Mouse (Mus musculus) adrenal gland, adult 8-10 months (tissue): Measurements from ENCODE around the gene Fbrs. TPM values are rescaled to one million over a fixed set of nuclear protein-coding genes. Genes with fewer than 3 reads are reported as not detected.
"Not testable (repeated sequence)": the region's sequence is repeated elsewhere in the genome, so short reads cannot be mapped to it uniquely, and the experiment has no call there.

Source experiments
- DNase-seq: peaks from one replicate; pipeline ENCODE4 v3.0.0; 2022
- total RNA-seq, 4 experiments: library from RNA; stranded (reverse); gene quantifications; 2 replicates each; pipeline ENCODE4 v1.2.4; 2022

The Fbrs gene
- 10 to 100 TPM; 64.6 to 98.2 (median 75.6) TPM for total RNA-seq

DNA sequence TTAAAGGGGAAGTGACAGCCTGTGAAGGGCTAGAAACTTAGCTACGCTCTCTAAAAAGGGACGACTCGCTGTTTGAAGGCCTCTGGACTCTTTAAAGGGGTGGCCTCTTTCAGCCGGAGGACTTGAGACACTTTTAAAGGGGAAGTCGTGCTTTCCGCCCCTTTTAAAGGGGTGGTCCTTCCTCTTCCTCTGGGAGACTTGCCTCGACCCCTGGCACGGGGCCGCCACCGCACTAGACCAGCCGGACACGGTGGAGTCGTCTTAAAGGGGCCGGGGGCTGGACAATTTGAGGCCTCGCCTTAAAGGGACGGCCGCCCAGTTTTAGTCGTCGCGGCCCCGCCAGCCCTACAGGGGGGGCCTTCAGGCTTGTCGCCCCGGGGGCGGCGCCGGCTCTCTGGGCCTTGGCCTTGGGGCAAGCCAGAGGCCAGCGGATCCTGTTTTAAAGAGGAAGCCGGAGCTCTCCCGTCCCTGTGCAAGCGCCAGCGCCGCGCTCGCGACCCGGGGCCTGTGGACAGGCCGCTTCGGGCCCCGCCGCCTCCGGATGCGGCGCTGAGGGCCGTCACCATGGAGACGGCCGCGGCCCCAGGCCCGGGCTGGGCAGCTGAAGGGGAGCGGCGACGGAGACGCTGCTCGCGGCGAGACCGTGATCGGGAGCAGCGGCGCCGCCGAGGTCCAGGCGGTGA is at the start of gene Fbrs:
Gene Fbrs (plus strand): TSS at position 565 of the 683 bp plus-strand sequence.
- peak; percentile 98 for DNase-seq

DNA sequence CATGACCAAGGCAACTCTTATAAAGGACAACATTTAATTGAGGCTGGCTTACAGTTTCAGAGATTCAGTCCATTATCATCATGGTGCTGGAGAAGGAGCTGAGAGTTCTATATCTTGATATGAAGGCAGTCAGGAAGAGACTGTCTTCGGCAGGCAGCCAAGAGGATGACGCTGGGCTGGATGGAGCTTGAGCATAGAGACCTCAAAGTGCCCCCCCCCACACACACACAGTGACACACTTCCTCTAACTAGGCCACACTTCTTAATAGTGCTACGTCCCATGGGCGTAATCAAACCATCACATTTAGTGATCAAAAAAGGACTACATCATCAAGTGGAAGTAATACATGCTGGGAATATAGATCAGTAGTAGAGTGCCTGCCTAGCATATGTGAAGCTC is 43.8 kb upstream of the Fbrs start:
- no peak for DNase-seq

DNA sequence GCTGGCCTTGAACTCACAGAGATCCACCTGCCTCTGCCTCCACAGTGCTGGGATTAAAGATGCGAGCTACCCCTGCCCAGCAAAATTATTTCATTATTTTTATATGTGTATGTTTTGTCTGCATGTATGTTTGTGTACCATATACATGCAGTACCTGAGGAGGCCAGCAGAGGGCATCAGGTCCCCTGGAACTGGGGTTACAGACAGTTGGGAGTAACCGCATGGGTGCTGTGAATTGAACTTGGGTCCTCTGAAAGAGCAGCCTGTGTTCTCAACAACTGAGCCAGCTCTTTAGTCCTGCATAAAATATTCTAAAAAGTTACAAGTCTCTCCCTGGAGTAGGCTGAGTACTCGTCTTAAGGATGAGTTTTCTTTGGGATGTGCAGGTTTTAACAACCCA is 41.3 kb upstream of the Fbrs start:
- no peak for DNase-seq

DNA sequence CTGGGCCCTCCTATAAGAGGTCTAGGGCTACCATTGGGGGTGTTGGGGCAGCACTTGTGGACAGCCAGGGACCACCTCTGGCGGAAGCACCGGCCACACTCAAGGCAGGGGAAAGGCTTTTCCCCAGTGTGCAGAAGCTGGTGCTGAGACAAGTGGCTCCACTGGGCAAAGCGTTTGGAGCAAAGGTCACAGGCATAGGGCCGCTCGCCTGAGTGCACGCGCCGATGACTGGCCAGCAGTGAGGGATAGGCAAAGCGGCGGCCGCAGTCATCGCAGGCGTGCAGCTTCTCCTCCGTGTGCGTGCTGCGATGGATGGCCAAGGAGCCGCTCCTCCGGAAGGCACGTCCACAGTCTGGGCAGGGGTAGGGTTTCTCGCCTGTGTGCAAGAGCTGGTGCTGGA is 35.0 kb upstream of the Fbrs start:
- DNase-seq = no peak

DNA sequence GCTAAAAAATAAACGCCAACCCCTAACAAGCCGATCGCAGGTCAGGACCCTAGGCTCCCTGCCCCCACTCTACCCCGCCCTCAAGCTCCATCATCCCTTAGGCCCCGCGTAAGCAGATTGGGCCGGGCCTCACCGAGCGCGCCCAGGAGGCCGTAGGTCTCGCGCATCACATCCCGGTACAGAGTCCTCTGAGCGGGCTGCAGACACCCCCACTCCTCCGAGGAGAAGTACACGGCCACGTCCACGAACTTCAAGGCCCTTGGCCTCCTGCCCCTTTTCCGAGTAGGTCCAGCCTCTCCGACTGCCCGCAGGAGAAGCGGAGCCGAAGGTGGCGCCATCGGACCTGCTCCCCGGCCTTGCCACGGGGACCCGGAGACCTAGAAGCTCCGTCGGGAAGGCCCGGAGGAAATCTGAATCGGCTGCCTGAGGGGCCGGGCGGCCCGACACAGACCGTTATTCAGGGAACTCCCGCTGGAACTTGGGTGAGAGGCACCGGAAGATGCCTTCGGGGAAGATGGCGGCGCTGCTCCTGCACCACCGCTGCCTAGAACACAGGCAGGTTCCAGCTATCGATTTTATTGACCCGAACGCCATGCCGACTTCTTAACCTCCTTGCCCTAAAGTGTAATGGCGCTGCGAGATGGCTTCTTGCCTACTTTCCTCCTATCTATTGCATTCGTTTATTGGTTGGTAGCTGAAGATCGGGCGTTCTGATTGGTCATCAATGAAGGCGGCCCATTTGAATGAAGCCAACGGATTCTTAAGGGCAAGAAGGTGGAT is 30.3 kb upstream of the Fbrs start, which contains the start of gene Zfp689:
Gene Zfp689 (minus strand): TSS at position 638 of the 780 bp plus-strand sequence.
- peak; percentile 93 for DNase-seq

DNA sequence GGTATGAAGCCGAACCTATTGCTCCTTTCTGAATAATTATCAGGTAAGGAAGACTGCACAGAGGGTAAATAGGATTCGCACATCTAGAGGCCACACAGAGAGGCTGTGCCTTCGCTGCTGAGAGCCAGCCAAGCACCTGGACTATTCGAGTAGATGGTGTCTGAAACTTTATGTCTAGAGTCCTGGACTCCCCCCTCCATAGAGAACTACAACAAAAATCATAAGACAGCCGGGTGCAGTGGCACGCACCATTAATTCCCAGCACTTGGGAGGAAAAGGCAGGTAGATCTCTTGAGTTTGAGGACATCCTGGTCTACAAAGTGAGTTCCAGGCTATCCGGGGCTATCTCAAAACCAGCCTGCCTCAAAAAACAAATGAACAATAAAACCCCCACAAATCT is 29.0 kb upstream of the Fbrs start:
- no peak for DNase-seq

DNA sequence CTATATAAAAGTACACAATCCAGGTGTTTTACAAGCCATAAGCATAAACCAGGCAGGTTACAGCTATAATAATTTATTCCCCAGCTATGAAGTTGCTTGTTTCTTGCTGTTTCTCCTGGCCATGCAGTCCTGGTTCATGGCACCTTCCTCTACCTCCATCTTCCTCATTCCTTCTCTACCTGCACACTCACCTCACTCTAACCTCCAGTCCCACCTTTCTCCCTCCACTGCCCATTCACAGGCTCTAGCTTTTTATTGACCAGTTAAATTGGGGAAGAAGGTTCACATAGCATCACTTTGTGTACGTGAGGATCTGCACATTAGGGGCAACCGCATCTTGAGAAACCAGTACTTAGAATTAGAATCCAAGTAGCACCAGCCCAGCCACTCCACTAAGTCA is 25.9 kb upstream of the Fbrs start:
- no peak for DNase-seq

DNA sequence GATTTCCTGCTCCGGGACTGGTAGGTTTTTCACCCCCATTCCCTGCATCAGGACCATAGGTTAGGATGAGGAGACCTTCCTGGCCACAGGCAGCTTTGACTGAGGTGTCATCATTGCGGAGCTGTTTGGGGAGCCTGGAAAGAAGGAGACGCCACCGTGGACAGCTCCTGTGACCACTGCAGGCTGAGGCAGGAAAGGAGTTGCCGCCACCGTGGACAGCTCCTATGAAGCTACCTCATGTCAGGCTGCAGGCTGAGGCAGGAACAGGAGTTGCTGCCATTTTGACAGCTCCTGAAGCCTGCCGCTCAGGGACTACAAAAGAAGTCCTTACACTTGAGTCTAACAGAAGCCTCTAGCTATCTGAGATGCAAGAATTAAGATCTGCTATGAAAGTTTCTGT is 24.1 kb upstream of the Fbrs start:
- DNase-seq = no peak

DNA sequence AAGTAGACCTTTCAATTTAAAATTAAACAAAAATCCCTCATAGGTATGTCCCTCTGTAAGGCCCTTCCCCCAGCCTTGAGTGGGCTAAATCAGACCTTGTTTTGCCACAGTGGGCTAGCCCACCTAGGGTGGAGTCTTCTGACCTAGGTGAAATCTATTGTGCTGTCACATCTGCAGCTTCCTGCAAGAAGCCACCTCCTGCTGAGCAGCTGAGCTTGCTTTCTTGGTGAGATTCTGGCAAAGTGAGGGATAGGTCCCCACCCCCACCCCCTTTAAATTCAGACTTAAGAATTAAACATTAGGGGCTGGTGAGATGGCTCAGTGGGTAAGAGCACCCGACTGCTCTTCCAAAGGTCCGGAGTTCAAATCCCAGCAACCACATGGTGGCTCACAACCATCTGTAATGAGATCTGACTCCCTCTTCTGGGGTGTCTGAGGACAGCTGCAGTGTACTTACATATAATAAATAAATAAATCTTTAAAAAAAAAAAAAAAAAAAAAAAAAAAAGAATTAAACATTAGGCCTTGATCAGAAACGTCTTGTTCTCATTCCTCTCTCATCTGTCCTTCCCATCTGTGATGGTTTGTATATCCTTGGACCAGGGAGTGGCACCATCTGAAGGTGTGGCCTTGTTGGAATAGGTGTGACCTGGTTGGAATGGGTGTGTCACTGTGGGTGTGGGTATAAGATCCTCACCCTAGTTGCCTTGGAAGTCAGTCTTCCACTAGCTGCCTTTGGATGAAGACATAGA is 20.5 kb upstream of the Fbrs start:
- not testable (repeated sequence) for DNase-seq

DNA sequence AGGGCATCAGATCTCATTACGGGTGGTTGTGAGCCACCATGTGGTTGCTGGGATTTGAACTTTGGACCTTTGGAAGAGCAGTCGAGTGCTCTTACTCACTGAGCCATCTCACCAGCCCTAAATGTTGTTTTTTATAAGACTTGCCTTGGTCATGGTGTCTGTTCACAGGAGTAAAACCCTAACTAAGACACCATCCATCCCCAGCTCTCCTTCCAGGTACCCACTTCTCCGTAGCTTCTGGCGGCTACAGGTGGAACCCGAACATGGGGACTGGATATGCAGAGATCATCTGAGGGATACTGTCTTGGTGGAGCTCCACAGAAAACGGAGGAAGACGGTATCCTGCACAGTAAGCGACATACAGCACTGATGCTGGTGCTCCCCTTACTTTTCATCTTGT is 19.7 kb upstream of the Fbrs start, which contains the start of gene Prr14:
Gene Prr14 (plus strand): TSS at position 301 of the 400 bp plus-strand sequence.
- not testable (repeated sequence) for DNase-seq

DNA sequence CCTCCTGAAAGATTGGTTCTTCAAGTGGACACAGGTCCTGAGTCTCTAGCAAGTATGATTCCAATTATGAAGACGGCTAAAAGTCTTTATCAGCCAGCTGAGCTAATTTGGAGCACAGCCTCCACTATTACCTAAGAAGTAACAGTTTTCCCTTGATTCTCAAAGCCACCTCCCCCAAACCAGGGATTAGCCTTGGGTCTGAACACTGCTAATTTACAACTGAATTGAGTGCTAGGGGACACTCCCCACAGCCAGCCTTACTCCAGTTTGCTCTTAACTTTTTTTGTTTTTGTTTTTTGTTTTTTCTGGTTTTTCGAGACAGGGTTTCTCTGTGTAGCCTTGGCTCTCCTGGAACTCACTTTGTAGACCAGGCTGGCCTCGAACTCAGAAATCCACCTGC is 13.8 kb upstream of the Fbrs start:
- no peak for DNase-seq

DNA sequence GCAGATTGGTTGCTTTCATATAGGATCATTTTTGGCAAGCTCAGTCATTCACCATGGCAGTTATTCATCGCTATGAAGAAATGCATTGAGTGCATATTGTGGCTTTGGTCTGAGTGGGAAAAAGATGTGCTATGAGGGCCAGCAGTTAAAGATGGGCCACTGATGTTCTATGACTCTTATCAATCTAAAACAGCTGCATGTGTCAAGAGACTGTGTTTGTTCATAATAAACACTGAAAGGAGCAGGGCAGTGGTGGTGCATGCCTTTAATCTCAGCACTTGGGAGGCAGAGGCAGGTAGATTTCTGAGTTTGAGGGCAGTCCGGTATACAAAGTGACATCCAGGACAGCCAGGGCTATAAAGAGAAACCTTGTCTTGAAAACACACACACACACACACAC is 13.3 kb upstream of the Fbrs start:
- DNase-seq = not testable (repeated sequence)

DNA sequence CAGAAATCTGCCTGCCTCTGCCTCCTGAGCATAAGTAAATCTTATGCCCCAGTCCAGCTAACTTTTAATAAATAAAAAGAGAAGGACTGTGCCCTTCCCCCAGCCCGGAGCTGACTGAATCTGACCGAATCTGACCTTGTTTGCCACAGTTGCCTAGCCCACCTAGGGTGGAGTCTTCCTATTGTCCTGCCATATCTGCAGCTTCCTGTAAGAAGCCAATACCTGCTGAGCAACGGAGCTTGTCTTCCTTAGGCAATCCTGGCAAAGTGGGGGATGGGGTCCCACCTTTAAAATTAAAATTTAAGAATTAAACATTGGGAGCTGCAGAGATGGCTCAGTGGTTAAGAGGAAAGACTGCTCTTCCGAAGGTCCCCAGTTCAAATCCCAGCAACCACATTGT is 12.4 kb upstream of the Fbrs start:
- no peak for DNase-seq

DNA sequence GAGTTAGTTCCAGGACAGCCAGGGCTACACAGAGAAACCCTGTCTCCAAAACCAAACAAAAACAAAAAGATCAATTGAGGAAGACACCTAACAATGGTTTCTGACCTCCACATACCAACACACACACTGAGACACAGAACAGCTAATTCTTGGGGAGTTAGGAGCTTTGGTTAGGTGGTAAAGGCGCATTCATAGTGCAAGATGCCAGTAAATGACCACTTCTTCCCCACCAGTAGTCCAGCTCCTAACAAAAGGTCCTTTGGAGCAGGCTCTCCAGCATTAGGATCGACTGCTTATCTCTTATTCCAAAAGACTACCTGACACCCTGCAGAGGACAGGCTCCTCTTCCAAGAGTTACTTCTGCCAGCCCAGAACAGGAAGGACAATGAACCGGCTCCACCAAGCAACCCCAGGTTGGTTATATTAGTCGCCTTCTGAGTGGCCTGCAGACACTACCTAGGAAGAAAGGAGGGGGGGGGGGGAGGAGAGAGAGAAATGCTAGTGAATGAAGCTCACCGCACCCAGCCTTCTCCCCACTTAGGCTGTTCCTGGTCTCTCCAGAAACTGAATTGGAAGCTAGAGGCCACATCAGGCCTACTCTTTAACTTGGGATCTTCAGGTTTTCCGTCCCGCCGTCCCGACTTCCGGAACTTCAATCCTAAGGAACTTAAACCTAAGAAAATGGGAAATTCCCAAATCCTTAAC is 8.8 kb upstream of the Fbrs start:
- no peak for DNase-seq

DNA sequence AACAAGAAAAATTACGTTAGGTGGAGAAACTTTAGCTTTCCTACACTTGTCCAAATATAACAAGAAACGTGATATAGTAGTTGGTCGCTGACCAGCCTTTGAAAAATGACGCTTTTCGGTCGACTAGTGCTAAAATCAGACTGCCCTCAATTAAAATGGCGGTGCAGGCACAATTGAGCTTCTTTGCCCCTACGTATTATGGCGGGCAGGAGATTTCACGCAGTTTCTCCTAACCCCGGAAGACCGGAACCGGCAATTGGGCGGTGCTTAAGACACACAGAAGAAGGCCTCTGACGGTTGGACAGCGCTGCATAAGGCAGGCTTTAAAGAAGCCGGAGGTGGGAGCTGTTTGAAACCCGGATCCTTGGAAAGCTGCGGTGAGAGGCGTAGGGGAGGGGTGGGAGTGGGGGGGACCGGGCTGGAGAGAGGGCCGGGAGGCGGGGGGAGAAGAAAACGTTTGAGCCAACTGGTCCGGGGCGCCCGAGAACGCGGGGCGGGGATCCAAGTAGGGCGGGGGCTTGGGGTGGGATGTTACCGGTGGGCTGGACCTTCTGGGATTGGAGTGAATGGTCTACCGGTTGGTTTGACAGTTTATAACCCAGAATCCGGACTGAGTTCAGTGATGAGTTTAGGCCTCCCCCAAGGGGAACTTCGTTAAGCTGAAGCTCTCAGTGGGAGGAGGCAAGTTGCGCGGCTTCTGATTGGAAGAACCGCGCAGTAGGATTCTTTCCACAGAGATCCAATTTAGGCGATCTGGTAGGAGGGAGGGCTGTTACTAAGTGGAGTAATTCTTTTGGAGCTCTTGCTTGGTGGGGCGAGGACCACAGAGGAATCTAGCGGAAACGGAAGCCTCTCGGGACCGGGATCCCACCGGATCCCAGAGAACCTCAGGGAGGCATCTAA is 8.0 kb upstream of the Fbrs start:
- peak; percentile 94 for DNase-seq

DNA sequence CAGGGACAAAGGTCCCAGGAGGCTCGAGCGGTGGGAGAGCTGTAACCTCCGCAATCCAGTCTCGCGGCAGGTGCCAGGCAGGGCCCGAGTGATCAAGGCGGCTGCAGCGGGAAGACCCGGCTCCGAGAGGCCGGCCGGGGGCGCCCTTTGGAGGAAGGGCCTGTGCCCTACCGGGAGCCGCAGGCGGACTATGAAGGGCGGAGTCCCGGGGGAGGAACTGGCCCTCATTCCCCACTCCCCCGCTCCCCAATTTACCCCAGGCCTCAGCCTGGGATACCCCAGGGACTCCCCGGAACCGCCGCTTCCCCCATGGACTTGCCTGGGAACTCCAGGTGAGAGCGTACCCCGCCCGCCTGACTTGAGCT is 7.4 kb upstream of the Fbrs start:
- DNase-seq = peak; percentile 59

DNA sequence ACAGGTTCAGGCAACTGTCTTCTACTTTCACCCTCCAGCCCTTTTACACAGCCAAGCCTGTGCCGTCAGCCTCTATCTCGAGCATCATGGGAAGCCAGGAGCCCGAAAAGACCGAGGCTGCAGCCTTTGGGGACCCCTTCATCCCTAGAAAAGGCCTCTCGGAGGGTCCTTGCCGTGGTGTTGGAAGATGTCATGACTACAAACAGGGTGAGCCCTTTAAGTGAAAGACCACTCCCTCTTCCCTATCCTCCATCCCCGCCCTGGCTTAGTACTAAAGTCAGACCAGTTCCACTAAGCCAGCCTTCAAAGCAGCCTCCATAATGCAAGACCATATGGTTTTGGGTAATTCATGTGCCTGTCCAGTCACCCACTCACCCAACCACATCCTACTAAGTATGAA is 6.9 kb upstream of the Fbrs start:
- no peak for DNase-seq

DNA sequence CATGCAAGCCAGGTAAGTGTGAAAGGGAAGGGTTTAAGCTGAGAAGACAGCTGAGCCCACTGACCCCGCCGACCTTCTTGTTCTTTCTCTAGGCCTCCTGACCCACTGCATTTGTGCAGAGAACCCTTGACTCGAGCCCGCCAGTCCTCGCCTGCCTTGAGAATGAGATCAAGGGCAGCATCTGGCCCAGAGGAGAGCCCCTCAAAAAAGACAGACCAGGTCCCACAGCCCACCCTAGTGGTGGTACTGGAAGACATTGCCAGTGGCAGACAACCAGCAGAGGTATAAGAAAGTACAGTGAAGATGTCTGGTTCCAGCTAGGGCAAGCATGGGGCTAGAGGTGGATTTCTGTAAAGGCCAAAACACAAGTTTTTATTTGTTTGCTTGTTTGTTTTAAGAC is 5.3 kb upstream of the Fbrs start:
- no peak for DNase-seq

DNA sequence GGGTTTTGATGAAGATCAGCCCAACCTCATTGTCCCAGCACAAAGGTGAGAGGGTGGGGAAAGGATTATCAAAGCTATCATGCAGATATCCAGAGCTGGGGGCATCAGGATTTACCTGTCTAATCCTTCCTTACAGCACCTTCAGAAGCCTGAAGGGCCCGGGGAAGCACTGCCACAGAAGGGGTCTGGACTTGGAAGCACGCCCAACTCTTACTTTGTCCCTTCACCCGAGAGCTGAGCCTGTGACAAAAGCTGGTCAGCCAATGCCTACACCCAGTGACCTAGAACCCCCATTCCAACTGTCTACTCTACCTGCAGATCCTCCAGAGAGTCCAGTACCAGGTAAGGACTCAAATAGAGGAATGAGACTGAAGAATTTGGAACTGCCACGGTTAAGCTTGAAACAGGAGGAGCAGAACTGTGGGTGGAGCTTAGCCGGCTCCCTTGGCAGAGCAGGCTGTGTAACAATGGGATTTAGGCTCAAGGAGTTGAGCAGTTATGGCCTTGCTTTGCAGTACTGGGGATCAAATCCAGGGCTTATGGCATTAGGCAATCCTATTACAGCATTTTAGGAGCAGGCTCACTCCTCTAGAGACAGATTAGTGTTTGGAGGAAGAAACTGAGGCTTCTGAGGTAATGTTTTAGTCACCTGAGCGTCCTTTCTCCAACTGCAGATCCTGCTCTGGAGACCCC is 4.5 kb upstream of the Fbrs start:
- no peak for DNase-seq

DNA sequence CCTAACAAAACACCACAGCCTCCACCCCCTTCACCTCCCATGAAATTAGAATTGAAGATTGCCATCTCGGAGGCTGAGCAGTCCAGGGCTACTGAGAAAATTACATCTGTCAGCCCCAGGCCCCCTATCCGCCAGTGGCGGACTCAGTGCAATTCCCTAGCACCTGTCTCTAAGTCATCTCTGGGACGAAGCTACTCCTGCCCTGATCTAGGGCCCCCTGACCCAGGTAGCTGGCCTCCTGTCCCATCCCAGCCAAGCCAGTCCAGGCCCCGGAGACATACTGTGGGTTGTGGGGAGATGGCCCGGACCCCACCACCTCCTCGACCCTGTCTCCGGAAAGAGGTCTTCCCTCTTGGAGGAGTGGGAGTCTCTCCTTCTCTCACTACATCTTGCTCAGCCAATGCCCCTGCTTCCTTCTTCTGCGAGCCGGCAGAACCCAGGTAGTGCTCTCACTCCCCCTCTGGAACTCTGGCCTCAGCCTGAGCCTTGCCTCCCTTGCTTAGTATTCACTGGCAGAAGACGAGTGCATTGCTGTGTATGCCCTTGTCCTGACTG is 3.7 kb upstream of the Fbrs start:
- DNase-seq = no peak

DNA sequence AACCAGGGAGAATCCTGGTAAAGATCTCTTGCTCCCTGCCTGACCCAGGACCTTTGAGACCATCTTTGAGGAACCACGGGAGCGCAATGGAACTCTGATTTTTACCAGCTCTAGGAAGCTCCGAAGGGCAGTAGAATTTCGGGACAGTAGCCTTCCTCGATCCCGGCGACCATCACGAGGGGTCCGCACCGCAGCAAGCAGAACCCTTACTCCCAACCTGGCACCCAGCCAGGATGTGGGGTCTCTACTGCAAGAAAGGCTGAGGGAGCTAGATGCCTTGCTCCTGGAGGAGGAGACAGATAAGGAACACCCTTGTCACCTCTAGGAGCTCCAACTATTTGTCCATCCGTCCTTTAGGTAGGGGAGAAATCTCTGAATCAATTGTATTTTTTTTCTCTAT is 2.7 kb upstream of the Fbrs start:
- no peak for DNase-seq
